Mouse (Mus musculus) thymus, postnatal 0 days (tissue): ENCODE data around the gene Dzip1. TPM values are rescaled to one million over a fixed set of nuclear protein-coding genes. Genes with fewer than 3 reads are reported as not detected.

ENCODE experiments used
- DNase-seq: peaks from one replicate; pipeline ENCODE4 v3.0.0-alpha.2; 2015; ENCODE audit warnings: low spot score
- polyA plus RNA-seq: library from polyadenylated mRNA; unstranded; fragments of >200 nt; fragmentation: Nextera tagmentation; extraction: Ambion mirVana; gene quantifications from 2 replicates; pipeline ENCODE4 v1.2.1, GENCODE M21; 2015

The Dzip1 gene
- polyA plus RNA-seq, 1 experiment from 2014 or later = 23.6 TPM

DNA sequence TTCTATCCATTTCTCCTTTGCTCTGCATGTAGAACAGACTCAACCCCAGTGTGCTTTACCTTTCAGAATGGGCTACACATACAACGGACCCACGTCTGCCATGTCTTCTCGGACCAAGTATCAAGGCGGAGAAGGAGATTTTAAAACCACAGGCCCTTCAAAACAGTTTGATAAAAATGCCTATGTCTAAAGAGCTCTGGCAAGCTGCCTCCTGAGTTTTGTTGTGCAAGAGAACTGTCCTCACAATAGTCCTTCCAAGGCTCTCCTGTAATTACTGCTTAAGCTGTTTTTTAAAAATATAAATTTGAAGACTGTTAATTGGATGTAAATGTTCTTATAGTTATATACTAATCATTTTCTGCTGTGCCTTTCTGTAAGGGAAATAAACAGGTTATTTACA, 51.1 kb downstream of the Dzip1 start:
- no peak for DNase-seq

DNA sequence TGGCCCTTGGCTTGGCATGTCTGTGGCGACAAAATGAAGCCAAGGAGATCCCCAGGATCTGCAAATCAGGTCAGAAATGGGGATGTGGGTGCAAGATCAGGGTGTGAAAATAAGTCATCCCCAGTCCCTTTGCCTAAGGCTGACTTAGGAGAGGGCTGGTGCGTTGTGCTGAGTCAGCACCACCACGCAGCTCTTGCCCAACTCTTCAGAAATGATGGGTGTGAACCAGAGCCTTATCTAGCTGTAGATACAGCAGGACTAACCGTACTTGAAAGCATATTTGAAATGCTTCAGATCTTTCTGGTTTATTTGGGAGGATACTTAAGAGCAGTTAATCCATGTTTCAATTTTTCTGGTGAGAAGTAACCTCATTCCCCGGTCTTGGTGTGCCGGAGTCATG, 55.5 kb downstream of the Dzip1 start:
- no peak for DNase-seq

DNA sequence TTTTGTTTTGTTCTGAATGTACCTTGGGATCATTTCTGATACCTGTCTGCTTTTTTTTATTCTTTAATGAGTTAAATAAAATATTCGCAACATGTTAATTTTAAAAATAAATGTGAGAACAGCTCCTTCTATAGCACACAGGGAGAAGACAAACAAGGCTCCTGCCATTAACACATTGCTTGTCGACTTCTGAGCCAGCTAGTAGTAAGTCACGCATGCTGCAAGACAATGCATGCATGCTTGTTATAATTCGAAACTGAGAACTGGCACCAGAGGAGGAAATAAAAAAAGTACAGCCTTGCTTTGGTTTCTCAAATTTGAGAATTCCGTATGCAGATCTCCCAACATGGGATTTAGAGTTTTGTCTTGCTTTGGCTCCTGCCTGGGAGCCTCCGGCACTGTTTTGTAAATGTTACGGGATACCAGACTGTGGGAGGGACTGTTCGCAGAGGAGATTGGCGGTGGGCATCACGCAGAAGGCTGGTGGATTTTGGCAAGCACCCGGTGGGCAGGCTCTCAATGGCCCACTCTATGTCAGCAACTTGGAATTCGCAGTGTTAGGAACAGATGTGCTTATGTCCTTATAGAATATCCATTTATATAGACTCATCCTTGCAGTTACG, 57.0 kb downstream of the Dzip1 start:
- no peak for DNase-seq

DNA sequence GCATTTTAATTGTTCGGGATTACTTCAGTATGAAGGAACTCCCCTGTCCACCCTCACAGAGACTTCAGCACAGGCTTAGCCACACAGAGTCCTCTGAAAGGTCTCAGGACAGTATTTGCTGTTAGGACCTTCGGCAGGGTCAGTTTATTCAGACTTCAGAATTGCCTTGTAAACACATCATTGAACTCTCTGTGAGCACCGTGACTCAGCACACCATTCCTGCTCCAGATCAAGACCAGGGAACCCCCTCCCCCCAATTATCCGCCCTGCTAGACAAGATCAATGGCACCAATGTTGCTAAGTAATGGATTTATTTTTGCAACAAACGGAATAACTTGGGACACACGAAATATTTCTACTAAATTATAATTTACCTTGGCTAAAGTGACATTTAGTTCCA, 57.9 kb downstream of the Dzip1 start:
- no peak for DNase-seq

DNA sequence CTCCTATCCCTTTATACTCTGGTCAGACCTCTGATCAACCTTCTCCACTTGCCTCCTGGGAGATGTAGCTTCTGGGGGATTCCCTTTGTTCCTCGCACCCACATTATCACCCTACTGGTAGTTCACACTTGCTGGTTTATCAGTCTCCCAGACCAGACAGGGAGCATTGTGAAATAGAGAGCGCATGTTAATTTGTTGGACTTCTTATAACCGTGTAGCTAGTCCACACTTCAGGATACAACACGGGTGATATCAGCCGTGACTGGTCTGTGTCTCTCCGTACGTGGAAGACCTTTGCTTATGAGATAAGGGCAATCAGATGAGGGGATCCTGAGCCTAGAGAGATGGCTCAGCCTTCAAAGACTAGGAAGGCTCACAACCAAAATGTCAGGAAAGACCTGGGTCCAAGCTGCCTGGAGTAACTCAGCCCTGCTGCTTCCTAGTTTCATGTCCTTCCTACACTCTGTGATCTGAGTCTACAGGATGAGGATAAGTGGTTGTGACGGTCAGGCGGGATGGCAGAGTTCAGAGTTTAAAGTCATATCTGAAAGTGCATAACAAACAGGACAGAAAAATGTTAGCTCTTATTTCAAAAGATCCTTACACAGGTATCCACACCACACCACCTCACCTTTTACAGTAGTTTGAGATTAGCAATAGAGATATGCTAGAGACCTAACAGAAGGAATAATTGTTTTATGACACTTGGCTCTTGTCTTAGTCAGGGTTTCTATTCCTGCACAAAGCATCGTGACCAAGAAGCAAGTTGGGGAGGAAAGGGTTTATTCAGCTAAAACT, 59.0 kb downstream of the Dzip1 start:
- DNase-seq = no peak

DNA sequence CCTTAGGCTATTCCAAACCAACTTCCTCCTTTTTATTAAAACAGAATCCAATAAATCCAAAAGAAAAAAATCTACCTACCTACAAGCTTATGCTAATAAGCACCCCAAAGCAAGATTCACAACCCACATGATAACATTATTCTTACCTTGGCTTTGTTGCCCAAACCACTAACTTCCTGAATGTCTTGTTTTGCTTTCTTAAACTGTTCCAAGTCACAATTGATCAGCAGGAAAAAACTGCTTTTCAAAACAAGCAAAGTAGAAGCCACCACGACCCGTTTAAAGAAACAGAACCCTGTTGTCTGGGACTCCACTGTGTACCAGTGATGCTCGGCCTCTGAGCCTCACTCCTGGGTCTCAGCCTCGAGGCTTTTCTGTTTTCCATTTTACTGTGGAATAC, 60.4 kb downstream of the Dzip1 start:
- DNase-seq = peak; percentile 39

DNA sequence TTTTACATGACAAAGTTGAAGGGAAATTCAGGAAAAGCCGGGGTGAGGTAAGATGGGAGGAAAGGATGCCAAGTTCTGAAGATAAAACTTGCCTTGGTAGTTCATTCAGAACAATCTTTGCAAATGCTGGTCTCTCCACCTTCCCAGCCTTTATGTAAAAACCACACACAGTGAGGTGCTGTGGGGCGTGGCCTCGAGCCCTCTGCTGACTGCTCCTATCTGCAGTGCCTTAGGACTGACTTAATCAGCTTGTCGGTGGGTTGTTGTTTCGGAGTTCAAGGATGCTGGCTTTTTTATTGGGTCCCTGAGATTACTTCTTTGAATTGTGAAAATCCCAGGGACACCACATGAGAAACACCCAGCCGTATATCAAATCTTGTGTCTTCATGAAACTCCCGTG, 63.0 kb downstream of the Dzip1 start:
- DNase-seq = no peak

DNA sequence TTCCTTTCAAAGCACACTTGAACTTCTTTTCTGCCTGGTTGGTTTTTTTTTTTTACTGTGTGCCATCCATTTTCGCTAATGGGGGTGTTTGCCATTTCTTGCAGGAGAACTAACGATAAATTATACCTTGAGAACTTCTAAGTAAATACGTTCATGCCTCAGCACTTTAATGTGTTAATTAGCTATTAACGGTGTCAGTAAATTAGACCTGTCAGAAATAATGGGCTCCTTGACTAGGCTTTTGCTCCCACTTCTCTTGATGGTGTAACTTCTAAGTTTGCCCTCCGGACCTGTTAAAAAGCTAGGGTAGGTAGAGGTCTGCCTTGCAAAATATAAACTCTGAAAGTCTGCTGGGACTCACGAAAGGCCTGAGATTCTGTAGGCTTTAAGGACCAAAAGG, 66.9 kb downstream of the Dzip1 start:
- no peak for DNase-seq

DNA sequence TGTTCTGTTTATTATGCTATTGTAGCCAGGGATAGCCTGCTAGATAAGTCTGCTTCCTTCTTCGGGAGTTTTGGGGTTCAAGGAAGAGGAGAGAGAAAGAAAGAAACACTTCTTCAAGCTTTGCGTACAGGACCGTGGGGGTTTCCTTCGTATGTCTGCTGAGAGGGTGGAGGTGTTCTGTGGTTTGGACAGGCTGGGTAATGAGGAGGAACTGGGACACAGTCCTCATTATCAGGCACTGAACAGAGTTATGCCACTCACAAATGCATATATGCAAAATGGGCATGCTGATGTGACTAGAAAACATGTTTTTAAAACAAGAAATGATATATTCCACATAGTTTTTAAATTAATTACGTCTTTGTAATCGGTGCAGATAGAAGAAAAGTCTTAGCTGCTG, 68.7 kb downstream of the Dzip1 start:
- DNase-seq = no peak

DNA sequence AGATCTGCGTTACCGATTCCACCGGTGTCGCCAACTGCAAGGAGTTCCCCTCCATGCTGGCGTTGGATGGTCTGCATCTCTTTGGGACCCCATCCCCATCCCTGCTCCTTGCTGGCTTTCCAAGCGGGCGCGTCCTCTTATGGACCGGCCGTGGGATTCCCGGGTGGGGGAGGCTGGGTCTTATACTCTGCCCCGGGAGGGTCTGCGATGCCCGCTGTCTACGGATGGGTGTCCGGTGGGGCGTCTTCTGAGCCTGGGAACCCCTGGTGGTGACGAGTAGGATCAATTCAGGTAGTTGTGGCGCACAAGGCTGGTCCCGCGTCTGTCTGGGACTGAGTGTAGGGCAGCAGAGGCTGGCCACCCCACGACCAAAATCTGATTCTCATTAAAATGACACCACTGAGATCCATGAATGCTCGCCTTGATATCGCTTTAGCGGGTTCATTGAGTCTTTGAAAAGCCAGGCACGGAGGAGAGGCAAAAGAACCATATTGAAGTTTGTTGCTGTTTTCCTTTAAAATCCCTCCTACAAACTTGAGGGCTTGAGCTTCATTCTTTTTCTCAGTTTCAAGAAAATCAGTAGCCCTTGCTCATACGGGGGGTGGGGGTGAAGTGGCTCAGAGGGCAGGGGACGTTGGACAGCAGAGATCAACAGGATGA, 70.0 kb downstream of the Dzip1 start:
- peak; percentile 41 for DNase-seq

DNA sequence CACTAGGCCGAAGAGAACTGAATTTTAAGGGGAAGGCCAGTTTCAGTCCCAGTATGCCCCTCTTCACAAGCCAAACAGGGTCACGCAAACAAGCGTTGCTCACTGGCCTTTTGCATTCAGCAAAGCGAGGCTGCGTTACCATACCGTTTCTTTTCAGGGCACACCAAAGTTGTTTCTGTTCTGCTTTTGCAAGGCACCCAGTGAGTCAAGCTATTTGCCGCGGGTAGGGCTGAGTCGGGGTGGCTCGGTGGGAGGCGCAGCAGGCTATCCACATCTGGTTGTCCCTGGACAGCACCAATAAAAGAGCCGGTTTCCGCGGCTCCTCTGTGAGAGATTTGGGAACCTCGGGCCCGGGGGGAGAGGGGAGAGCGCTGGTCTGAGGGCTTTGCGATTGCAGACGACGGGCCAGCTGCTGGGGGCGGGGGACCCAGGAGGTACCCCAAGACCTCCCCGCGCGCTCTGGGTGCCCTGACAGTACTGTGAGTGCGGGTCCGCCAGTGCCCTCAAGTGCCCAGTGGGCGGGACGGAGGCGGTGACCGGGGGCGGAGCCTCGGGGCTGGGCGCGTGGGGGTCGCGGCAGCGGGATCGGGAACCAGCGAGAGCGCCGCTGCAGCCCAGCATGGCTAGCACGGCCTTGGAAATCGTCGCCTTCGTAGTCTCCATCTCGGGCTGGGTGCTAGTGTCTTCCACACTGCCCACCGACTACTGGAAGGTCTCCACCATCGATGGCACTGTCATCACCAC, 70.7 kb downstream of the Dzip1 start:
- DNase-seq = peak; percentile 26

DNA sequence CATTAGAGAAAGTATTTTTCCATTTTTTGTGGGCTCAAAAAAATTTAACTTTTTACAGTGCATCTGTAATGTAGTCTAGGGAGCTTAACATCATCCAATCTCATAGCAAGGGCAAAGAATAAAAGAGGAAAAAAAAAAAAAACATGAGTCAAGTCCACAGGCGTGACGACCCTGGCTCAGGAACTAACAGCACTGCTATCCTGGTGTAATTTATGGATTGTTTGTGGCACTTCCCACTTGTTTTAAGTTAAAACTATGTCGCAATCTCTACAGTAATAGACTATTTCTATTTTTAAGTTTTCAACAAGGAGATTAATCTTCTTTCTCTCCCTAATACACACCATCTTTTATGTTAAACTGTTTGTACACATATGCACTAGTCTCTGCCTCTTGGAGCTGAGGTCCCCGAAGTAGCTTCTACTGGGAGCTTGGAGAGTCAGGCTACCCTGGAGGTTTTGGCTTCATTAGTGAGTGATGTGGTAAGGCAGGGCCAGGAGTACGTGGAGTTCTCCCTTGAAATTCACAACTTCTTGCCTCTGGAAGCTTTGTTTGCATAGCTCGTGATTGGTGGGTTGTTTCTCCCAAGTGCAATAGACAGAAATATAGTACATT, 73.7 kb downstream of the Dzip1 start:
- no peak for DNase-seq

DNA sequence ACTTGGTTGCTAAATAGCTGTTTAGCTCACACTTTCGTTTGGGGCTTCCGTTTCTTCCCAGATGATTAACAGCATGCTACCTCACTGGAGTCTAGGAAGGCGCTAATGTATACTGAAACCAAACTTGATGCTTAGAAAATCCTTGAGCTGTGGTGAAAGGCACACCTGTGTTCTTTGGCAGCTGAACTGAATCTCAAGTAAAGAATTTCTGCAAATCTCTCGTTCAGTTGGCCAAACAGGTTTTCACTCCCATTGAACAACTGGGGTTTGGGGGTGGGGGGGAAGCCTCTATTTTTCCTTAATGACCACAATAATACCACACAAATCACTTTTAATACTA, 74.6 kb downstream of the Dzip1 start:
- DNase-seq = no peak

DNA sequence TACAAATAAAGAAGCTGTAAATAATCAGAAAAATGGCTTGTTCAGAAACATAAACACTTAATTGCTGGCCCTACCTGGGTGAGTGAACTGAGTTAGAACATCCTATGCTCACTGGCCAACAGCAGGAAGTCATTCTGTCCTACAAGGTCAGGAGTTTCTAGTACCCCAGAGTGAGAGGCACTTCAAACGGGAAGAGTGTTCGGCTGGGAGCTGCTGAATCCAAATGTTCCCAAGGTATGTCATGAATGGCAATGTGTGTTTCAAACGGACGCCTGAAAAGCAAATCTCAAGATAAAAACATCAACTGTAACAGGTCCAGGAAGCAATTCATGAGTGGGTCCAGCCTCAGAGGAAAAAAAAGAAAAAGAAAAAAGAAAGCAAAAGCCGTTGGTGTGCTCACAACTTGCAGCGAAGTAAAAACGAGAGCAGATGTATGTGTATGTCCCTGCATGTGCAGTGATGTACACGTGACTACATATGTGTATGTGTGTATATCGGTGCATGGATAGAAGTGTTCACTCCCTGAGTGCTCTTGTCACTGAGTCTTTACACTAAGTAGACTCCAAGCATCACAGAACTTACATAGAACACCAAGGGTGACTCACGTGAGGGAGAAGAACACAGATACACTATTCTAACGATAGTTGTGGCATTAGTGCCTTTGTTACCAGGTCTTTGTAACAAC, 75.1 kb downstream of the Dzip1 start:
- DNase-seq = no peak

DNA sequence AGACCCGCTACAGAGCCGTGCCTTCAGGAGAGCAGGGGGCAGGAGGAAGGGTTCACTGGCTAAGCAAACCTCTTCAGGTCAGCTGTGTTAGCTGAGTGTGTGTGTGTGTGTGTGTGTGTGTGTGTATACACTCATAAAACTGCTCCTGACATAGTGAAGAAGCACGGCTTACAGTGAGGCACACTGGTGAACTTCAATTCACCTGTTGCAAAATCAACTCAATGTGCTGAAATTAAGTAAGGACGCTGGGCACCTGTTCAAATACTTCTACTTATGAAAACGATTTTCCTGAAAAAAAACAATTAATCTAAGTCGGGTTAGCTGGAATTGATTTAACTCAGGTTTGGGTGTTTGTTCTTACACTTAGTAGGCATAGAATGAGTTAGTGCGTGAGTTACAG, 77.1 kb downstream of the Dzip1 start:
- no peak for DNase-seq

DNA sequence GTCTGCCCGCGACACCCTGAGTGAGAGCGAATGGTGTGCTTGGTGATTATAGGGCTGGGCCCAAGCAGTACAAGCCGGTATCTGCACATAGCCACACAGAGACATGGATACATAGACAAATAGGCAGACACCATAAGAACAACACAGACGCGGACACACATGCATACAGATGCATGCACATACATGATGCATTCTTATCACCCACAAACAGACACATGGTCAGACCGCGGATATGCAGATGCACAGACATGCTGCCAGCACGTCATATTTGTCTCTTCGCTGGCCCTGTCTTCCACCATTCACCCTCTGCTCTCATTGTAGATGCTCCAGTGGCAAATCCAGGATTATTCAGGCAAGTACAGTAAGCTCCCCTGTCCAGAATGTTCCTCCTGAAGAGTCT, 78.4 kb downstream of the Dzip1 start:
- no peak for DNase-seq

DNA sequence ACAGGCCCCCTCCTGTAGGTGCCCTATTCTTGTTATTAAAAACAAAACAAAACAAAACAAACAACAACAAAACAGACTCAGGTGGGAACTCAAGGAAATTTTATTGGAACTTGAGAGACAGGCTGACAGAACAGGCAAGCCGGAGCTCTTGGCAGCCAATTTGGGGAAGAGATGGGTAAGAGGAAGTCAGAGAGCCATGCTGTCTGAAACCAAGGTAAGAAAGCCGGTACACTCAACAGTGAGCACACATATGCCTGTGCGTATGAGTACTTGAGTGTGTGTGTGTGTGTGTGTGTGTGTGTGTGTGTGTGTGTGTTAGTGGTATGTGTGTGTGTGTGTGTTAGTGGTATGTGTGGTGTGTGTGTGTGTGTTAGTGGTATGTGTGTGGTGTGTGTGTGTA, 82.9 kb downstream of the Dzip1 start:
- no peak for DNase-seq

DNA sequence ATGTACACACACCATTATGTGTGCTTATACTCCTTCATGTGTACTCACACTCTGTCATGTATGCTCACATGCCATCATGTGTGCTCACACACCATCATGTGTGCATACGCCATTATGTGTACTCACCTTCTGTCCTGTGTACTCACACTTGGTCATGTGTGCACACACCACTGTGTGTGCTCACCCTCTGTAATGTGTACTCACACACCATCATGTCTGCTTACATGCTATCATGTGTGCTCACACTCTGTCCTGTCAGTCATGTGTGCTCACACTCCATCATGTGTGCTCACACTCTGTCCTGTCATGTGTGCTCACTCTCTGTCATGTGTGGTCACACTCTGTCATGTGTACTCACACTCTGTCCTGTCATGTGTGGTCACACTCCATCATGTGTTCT, 85.2 kb downstream of the Dzip1 start:
- DNase-seq = no peak

DNA sequence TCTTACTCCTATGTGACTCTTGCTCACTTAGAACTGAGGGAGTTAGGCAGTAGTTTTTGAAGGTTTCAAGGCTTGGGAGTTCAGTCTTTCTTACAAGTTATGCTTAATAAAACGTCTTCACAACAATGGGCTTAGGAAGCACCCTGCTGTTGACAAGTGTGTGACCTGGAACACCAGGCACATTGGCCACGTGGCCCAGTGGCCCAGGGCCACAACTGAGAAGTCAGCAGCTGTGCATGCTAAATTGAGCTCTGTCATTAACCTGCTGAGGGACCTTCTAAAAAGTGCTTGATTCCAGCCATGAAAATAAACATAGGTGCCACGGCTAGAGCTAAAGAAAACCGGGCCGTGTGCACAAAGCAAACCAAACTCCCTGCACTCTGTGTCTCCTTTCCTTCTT, 85.8 kb downstream of the Dzip1 start:
- no peak for DNase-seq

DNA sequence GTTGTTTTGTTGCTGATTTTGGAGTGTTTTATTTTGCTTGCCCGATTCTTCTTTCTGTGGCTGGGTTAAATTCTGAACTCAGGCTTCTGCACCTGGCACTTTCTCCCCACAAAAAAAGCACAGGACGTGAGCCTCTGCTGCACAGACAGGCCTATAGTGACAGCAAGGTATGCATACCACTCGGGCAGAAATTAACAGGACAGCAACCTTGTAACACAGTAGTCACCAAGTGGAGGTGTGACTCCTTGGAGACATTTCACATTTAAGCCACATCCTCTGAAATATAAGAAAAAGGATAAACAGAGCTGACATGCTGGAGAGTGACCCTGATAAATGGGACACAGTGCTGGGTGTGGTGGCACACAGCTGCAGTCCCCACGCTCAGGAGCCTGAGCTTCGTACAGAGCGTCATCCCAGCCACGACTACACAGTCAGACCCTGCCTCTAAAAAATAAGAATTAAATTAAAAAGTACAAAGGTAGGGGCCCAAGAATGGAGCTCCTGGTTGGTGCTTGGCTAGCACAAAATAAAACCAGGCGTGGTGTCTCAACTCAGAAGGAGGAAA, 86.6 kb downstream of the Dzip1 start:
- peak; percentile 74 for DNase-seq

DNA sequence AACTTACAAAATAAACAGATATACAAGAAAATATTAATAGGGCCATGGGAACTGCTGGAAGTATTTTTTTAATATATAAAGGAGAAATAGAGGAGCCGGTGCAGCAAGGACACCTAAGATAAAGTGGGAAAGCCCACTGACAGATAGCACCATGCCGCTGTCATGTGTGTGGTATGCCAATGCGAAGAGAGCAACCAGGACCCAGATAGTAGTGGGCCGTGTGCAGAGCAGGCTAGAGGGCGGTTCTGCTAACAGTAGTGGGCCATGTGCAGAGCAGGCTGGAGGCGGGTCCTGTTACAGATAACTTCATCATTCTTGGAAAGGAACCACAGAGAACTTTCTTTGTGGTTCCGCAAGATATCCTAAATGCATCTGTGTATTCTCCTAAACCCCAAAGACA, 88.5 kb downstream of the Dzip1 start:
- no peak for DNase-seq
